Mouse (Mus musculus): ENCODE data around the gene Zfp513. TPM values are rescaled to one million over a fixed set of nuclear protein-coding genes. Genes with fewer than 3 reads are reported as not detected.

The Zfp513 gene
- total RNA-seq, 2 experiments from 2014 or later: 6.2 to 7.1 TPM

- intact Hi-C loops (cut with DNase I): no loop called here
Observed at GRCm38 (mm10) chr5:31198616-31199320, 3.3 kb downstream of the Zfp513 start.

GRCm38 (mm10) chr5:31198170-31198569 lies 3.9 kb downstream of the Zfp513 start:
- H3K4me3 ChIP-seq: no peak overlapping the region
- peak; percentile 21 for DNase-seq
- no peak for TF ChIP-seq CTCF (IDR thresholded peaks at IDR 0.05)
- no peak overlapping the region for H3K27ac ChIP-seq
- intact Hi-C loops (cut with DNase I): no loop called here

More at GRCm38 (mm10) chr5:31198616-31199320, 3.3 kb downstream of the Zfp513 start:
- Histone ChIP-seq H3K27ac (no peak overlapping the region), H3K4me3 (no peak overlapping the region)
- TF ChIP-seq CTCF (IDR thresholded peaks at IDR 0.05): no peak
- no peak for DNase-seq

GRCm38 (mm10) chr5:31197072-31197471 lies 5.0 kb downstream of the Zfp513 start:
- no peak for TF ChIP-seq CTCF (IDR thresholded peaks at IDR 0.05)
- intact Hi-C loops (cut with DNase I): no loop called here
- no peak overlapping the region for H3K27ac ChIP-seq
- H3K4me3 ChIP-seq: no peak overlapping the region
- DNase-seq: no peak

DNA sequence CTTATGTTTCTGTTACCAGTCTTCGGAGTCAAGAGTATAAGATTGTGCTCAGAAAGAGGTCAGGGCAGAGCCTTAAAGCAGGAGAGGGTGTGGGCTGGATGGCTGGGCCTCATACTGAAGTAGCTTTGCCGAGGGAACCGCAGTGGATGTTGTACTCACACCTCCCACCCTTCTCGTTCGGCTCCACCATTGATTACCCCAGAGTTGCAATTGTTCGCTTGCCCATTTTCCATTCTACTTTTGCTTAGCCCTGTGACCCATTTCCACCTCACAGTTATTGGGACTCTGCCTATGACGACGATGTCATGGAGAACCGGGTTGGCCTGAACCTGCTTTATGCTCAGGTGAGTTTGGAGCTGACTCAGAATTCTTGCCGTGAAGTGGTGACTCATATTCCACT lies 5.9 kb downstream of the Zfp513 start:
- H3K4me3 ChIP-seq: no peak overlapping the region
- intact Hi-C loops (cut with DNase I): no loop called here
- TF ChIP-seq CTCF (IDR thresholded peaks at IDR 0.05): no peak
- H3K27ac ChIP-seq: no peak overlapping the region
- DNase-seq: no peak

DNA sequence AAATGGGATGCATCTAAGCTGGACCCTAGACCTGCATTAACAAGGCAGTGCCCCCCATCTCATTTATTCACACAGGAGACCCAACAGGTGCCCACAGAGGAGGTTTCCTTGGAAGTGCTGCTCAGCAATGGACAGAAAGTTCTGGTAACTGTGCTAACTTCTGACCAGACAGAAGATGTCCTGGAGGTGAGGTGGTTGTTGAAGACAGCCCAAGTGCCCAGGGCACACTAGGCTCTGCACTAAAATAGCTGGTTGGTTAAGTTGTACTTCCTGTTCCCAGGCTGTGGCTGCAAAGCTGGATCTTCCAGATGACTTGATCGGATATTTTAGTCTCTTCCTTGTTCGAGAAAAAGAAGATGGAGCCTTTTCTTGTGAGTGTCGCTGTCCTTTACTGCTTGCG lies 6.4 kb downstream of the Zfp513 start:
- no peak for TF ChIP-seq CTCF (IDR thresholded peaks at IDR 0.05)
- H3K27ac ChIP-seq: no peak overlapping the region
- no peak for DNase-seq
- intact Hi-C loops (cut with DNase I): no loop called here
- H3K4me3 ChIP-seq: no peak overlapping the region

- TF ChIP-seq CTCF (IDR thresholded peaks at IDR 0.05): no peak
- Histone ChIP-seq H3K4me3 (peak overlapping the region; percentile 81), H3K27ac (no peak overlapping the region)
- intact Hi-C loops (cut with DNase I): no loop called here
- no peak for DNase-seq
Observed at GRCm38 (mm10) chr5:31194486-31195485, 7.3 kb downstream of the Zfp513 start.

DNA sequence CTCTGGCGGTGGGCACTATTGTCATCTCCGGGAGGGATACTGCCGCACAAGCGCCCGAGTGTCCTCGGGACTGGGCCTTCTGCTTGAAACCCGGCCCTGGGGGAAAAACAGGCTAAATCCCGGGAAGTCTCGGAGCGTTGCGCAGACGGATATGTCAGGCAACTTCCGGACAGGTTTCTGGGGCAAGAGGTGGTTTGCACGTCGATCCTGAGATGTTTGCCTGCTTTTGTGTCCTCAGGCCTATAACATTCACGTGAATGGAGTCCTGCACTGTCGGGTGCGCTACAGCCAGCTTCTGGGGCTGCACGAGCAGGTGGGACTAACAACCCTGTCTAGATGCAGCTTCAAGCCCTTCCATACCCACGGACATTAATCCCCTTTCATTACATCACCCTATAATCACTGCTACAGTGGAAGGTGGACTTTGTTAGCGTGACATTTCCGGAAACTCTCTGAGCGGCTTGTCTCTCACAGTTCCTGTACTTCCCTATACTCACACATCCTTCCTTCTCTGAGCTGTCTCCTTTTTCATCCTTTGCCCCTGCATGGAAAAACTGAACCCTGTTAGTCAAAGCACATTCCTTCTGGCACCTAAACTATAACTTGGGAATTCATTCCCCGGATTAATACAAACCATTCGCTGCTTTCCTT lies 8.3 kb downstream of the Zfp513 start:
- H3K4me3 ChIP-seq: peak overlapping the region; percentile 81
- intact Hi-C loops (cut with DNase I): no loop called here
- H3K27ac ChIP-seq: peak overlapping the region; percentile 93
- no peak for DNase-seq
- no peak for TF ChIP-seq CTCF (IDR thresholded peaks at IDR 0.05)

- Histone ChIP-seq H3K4me3 (peak within 1 kb of the TSS; percentile 81), H3K27ac (peak within 1 kb of the TSS; percentile 93)
- DNase-seq: peak; percentile 99
- intact Hi-C loops (cut with DNase I): no loop called here
- peak; percentile 66 for TF ChIP-seq CTCF (IDR thresholded peaks at IDR 0.05)
Observed at GRCm38 (mm10) chr5:31192939-31193630, 9.0 kb downstream of the Zfp513 start, which contains the start of the genes Snx17 and Eif2b4. Gene Snx17 (plus strand): TSS chr5:31193227. Gene Eif2b4 (minus strand): TSS chr5:31193430.

DNA sequence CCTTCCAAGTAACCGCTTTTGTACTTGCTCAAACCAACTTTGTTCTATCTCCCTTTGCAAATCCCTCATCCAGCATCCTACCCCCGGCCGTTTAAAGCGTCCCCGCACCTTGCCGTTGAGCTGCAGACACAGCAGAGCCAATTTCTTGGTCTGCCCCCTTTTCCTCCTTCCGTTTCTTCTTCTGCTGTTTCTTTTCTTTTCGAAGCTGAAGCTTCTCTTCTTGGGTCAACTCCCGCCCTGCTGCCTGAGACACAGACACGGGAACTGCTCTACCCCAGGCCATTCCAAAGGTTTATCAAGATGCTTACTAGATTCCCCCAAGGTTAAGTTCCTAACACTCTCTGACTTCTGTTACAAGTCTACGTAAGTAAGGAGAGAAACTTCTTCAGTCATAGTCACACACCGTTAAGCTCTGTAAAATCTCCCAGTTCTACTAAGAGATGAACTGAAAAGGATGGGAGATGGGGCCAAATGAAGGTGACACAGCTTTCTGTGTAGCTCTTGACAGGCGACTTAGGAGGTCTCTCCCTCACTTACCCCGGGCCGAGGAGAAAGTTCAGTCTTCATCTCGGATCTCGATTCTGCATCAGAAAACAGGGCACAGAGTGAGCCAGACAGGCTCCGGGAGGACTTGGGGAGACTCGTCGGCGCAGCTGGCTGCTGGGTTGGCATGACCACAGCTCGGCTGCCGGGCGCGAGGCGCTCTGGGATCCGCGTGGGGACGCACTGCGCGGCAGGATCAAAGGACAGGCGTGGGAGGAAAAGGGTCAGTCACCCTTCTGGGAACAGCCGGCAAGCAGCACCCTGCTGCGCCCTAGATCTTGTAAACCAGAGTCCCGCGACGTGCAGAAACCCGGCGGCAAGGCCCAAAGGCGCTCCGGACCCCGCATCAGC lies 9.8 kb downstream of the Zfp513 start:
- TF ChIP-seq CTCF (IDR thresholded peaks at IDR 0.05): no peak
- Histone ChIP-seq H3K4me3 (peak overlapping the region; percentile 81), H3K27ac (peak overlapping the region; percentile 93)
- peak; percentile 88 for DNase-seq
- intact Hi-C loops (cut with DNase I): no loop called here

GRCm38 (mm10) chr5:31190201-31190600 lies 11.9 kb downstream of the Zfp513 start:
- no peak for TF ChIP-seq CTCF (IDR thresholded peaks at IDR 0.05)
- no peak for DNase-seq
- intact Hi-C loops (cut with DNase I): no loop called here
- Histone ChIP-seq H3K27ac (no peak overlapping the region), H3K4me3 (no peak overlapping the region)

- intact Hi-C loops (cut with DNase I): no loop called here
- Histone ChIP-seq H3K27ac (no peak overlapping the region), H3K4me3 (no peak overlapping the region)
- DNase-seq: no peak
- TF ChIP-seq CTCF (IDR thresholded peaks at IDR 0.05): peak; percentile 42; the same call in 1 of the 2 replicates
Observed at GRCm38 (mm10) chr5:31188223-31188840, 13.8 kb downstream of the Zfp513 start.

Measured in gastrocnemius, adult 2 months (tissue).